Mouse (Mus musculus) left cerebral cortex, postnatal 25 days (tissue): ENCODE results near the gene Foxj1. TPM values are rescaled to one million over a fixed set of nuclear protein-coding genes. Genes with fewer than 3 reads are reported as not detected.

Source experiments
- DNase-seq, 2 experiments: peaks; one replicate each; pipeline ENCODE4 v3.0.0; 2022; ENCODE audit warnings: low spot score in 2 of 2, mixed read lengths in 1 of 2
- intact Hi-C: fragments of 180-260 bp; cut with DNase I; formaldehyde crosslinking; loops from one replicate; pipeline ENCODE4 v1.15.1; 2025
- total RNA-seq, 2 experiments: library from RNA; stranded (reverse); gene quantifications; 2 replicates each; pipeline ENCODE4 v1.2.3; 2021

Foxj1 gene
- total RNA-seq, 2 experiments from 2014 or later: 4.8 to 6.3 TPM

GRCm38 (mm10) chr11:116307762-116308531 is 27.3 kb downstream of the Foxj1 start:
- DNase-seq: no peak
- intact Hi-C loops: loop anchor here (2.0 kb wide), 1 partner anchor 33 kb away; the partner anchor contains the start of gene Srp68

- intact Hi-C loops: loop anchor here (2.0 kb wide), 1 partner anchor 32 kb away; the partner anchor contains the start of gene Srp68
Measured at GRCm38 (mm10) chr11:116307019-116307725, 28.0 kb downstream of the Foxj1 start, which contains the start of gene Exoc7. Gene Exoc7 (minus strand): TSS chr11:116307233.

GRCm38 (mm10) chr11:116306126-116306982 is 28.8 kb downstream of the Foxj1 start:
- intact Hi-C loops: loop anchor here (2.0 kb wide), 1 partner anchor 32 kb away; the partner anchor contains the start of gene Srp68
- peak; percentile 88 to 93 for DNase-seq

More at GRCm38 (mm10) chr11:116307019-116307725, 28.0 kb downstream of the Foxj1 start, which contains the start of gene Exoc7:
- no peak for DNase-seq

GRCm38 (mm10) chr11:116305423-116305822 is 29.8 kb downstream of the Foxj1 start:
- intact Hi-C loops: no loop called here
- DNase-seq: no peak

GRCm38 (mm10) chr11:116298621-116299020 is 36.6 kb downstream of the Foxj1 start:
- DNase-seq: peak in 1 of 2 experiments; percentile 17
- intact Hi-C loops: no loop called here

GRCm38 (mm10) chr11:116298221-116298620 is 37.0 kb downstream of the Foxj1 start:
- DNase-seq: no peak
- intact Hi-C loops: no loop called here

- intact Hi-C loops: no loop called here
Measured at GRCm38 (mm10) chr11:116297017-116297416, 38.2 kb downstream of the Foxj1 start.

GRCm38 (mm10) chr11:116296191-116296734 is 38.9 kb downstream of the Foxj1 start:
- DNase-seq: no peak
- intact Hi-C loops: no loop called here

More at GRCm38 (mm10) chr11:116297017-116297416, 38.2 kb downstream of the Foxj1 start:
- no peak for DNase-seq

GRCm38 (mm10) chr11:116294319-116294718 is 40.9 kb downstream of the Foxj1 start:
- intact Hi-C loops: loop anchor here (2.0 kb wide), 1 partner anchor 68 kb away; no protein-coding TSS in a partner anchor
- DNase-seq: peak; percentile 26 to 50

- intact Hi-C loops: loop anchor here (2.0 kb wide), 1 partner anchor 67 kb away; no protein-coding TSS in a partner anchor
Measured at GRCm38 (mm10) chr11:116293538-116294137, 41.6 kb downstream of the Foxj1 start.

GRCm38 (mm10) chr11:116292401-116292800 is 42.8 kb downstream of the Foxj1 start:
- intact Hi-C loops: no loop called here
- no peak for DNase-seq

More at GRCm38 (mm10) chr11:116293538-116294137, 41.6 kb downstream of the Foxj1 start:
- DNase-seq: no peak

GRCm38 (mm10) chr11:116290556-116290955 is 44.6 kb downstream of the Foxj1 start:
- intact Hi-C loops: no loop called here
- no peak for DNase-seq

- no peak for DNase-seq
- intact Hi-C loops: no loop called here
Measured at GRCm38 (mm10) chr11:116287351-116287750, 47.8 kb downstream of the Foxj1 start.

GRCm38 (mm10) chr11:116285770-116286191 is 49.4 kb downstream of the Foxj1 start:
- intact Hi-C loops: no loop called here
- DNase-seq: no peak

- no peak for DNase-seq
- intact Hi-C loops: no loop called here
Measured at GRCm38 (mm10) chr11:116283982-116284381, 51.2 kb downstream of the Foxj1 start.

GRCm38 (mm10) chr11:116282912-116283521 is 52.2 kb downstream of the Foxj1 start:
- DNase-seq: no peak
- intact Hi-C loops: no loop called here

- DNase-seq: no peak
Measured at GRCm38 (mm10) chr11:116282089-116282488, 53.1 kb downstream of the Foxj1 start.

GRCm38 (mm10) chr11:116281671-116282070 is 53.5 kb downstream of the Foxj1 start:
- DNase-seq: no peak
- intact Hi-C loops: no loop called here

More at GRCm38 (mm10) chr11:116282089-116282488, 53.1 kb downstream of the Foxj1 start:
- intact Hi-C loops: no loop called here
